Mouse (Mus musculus) limb, embryonic 13.5 days (tissue): ENCODE measurements at regions not wholly inside any gene's neighbourhood (a gene's known extent, or its start where the extent isn't known, plus 50 kb on each side); places are given as distances from the start of the nearest gene placed in this dataset.
A peak's percentile ranks its signal among the peaks of the same experiment; 100 is the strongest.

Source experiments
- ATAC-seq: fragments of 200-750 bp; cut with Nextera tagmentation; 2 replicates; pipeline ENCODE4 v1.8.0; 2017; ENCODE audit warnings: low read depth, moderate number of reproducible peaks, moderate TSS enrichment; ENCODE audit not compliant: low FRiP score
- H3K27ac ChIP-seq: fragments of 300-500 bp; sonication (generic); 2 replicates; pipeline ENCODE4 v1.5.1; 2015; ENCODE audit warnings: inconsistent platforms, mild to moderate bottlenecking, moderate library complexity
- H3K27me3 ChIP-seq: fragments of 300-500 bp; sonication (generic); 2 replicates; pipeline ENCODE4 v1.6.1; 2015; ENCODE audit warnings: mild to moderate bottlenecking, inconsistent platforms
- H3K36me3 ChIP-seq: fragments of 300-500 bp; sonication (generic); 2 replicates; pipeline ENCODE4 v1.6.1; 2015; ENCODE audit warnings: inconsistent platforms, mild to moderate bottlenecking, moderate library complexity
- H3K4me1 ChIP-seq: fragments of 300-500 bp; sonication (generic); 2 replicates; pipeline ENCODE4 v1.6.1; 2015; ENCODE audit warnings: inconsistent platforms
- H3K4me2 ChIP-seq: fragments of 300-500 bp; sonication (generic); replicated peaks from 2 replicates; pipeline ENCODE4 v1.6.1; 2015; ENCODE audit warnings: inconsistent platforms, mild to moderate bottlenecking, moderate library complexity
- H3K4me3 ChIP-seq: fragments of 300-500 bp; sonication (generic); 2 replicates; pipeline ENCODE4 v1.5.1; 2015; ENCODE audit warnings: moderate library complexity, mild to moderate bottlenecking, inconsistent platforms
- H3K9ac ChIP-seq: fragments of 300-500 bp; sonication (generic); 2 replicates; pipeline ENCODE4 v1.6.1; 2015; ENCODE audit warnings: mild to moderate bottlenecking, inconsistent platforms
- H3K9me3 ChIP-seq: fragments of 300-500 bp; sonication (generic); 2 replicates; pipeline ENCODE4 v1.6.1; 2016; ENCODE audit warnings: inconsistent platforms
- WGBS: fragments of 180-500 bp; shearing (Covaris S2); methylation state at CpG from one replicate; pipeline ENCODE4 v1.1.7; 2015; 5-methylcytosine and 5-hydroxymethylcytosine counted together

DNA sequence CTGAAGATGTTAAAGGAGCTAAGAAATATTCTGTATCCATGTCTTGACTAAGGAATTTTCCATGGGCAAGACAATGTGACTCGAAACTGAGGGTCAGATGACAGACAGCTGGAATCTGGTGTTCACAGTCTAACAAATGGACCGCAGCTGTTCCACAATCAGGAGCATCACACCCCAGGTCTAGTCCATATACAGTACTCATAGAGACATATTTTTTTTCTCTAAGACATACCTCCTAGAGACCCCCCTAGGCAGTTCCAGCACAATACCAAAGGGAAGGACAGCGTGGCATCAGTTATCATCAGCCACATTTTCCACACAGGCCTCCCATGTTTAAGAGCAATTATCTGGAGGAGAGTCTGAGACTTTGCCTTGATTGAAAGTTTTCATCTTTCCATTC, 878.8 kb downstream of the Stpg2 start:
- H3K9me3 ChIP-seq = no peaks in the 10 kb centered on the region
- 70% methylated on average over 3 of the region's 3 CpGs for WGBS
- ATAC-seq = peak; percentile 61; the same call in 1 of the 2 replicates

DNA sequence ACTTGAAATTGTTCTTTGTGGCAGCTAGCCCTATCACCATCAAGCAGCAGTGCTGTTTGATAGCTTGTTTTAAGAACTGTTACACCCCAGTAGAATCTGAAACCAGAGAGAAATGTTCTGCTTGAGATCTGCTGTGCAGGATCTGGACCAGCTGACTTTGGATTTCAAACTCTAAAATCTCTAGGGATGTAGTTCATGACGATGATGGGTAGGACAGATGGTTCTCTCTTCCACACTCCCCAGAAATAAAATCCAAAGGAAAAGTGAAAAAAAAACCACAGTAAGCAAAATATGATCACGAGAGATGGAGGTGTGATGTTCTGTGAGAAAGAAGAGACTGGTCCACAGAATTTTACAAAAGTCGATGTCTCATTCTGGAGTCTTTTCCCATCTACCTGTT, 879.9 kb downstream of the Stpg2 start:
- Histone ChIP-seq H3K36me3 (no peaks in the 10 kb centered on the region), H3K4me3 (no peak overlapping the region), H3K4me1 (no peaks in the 10 kb centered on the region), H3K27ac (no peak overlapping the region), H3K9ac (no peak overlapping the region), H3K9me3 (no peaks in the 10 kb centered on the region), H3K27me3 (no peaks in the 10 kb centered on the region), H3K4me2 (no peak overlapping the region)
- 84% methylated on average over 3 of the region's 3 CpGs for WGBS
- no peak for ATAC-seq

More for the DNA sequence above, 878.8 kb downstream of the Stpg2 start:
- Histone ChIP-seq H3K27me3 (no peaks in the 10 kb centered on the region), H3K4me2 (no peak overlapping the region), H3K9ac (no peak overlapping the region), H3K4me1 (no peaks in the 10 kb centered on the region), H3K27ac (no peak overlapping the region), H3K4me3 (no peak overlapping the region), H3K36me3 (no peaks in the 10 kb centered on the region)

DNA sequence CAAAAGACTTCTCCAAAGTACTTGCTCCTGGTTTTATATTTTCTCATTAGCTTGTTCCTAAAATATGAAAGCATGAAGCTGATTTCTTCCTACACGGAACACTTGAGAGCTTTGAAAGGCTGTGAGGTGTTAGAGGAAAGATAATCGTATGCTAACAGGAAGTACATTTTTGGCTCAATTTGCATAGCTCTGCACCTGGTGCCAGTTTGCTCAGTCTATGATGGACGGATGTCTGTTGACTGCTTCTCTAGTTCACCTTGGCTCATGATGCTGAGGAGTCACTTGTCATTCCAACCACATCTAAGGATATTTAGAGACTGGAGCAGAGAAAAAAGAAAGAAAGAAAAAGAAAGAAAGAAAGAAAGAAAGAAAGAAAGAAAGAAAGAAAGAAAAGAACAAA, 882.5 kb downstream of the Stpg2 start:
- 77% methylated on average over 3 of the region's 3 CpGs for WGBS
- Histone ChIP-seq H3K27ac (no peak overlapping the region), H3K4me1 (no peaks in the 10 kb centered on the region), H3K9ac (no peak overlapping the region), H3K4me3 (no peak overlapping the region), H3K9me3 (no peaks in the 10 kb centered on the region), H3K4me2 (no peak overlapping the region), H3K27me3 (no peaks in the 10 kb centered on the region), H3K36me3 (no peaks in the 10 kb centered on the region)
- ATAC-seq = no peak

DNA sequence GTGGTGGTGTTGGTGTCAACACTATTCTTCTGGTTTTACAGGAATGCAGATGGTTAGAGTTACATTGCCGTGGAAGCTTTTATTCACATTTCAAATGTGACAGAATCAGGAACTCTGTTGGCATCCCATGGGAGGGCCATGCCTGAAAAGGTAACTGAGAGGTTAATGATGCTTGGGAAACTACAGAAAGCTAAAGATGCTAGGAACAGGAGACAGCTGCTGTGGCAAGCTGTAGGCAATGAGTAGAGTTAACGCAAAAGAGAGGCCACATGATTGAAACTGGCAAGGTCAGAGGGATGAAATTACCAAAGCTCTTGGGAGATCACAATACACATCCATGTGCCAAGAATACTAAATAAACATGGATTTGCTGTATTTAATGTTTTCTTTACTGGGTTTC, 886.4 kb downstream of the Stpg2 start:
- Histone ChIP-seq H3K36me3 (no peaks in the 10 kb centered on the region), H3K4me2 (no peak overlapping the region), H3K9me3 (no peaks in the 10 kb centered on the region), H3K9ac (no peak overlapping the region), H3K4me1 (no peaks in the 10 kb centered on the region), H3K27ac (no peak overlapping the region), H3K4me3 (no peak overlapping the region), H3K27me3 (no peaks in the 10 kb centered on the region)
- ATAC-seq = no peak
- 72% methylated on average over 2 of the region's 2 CpGs for WGBS

DNA sequence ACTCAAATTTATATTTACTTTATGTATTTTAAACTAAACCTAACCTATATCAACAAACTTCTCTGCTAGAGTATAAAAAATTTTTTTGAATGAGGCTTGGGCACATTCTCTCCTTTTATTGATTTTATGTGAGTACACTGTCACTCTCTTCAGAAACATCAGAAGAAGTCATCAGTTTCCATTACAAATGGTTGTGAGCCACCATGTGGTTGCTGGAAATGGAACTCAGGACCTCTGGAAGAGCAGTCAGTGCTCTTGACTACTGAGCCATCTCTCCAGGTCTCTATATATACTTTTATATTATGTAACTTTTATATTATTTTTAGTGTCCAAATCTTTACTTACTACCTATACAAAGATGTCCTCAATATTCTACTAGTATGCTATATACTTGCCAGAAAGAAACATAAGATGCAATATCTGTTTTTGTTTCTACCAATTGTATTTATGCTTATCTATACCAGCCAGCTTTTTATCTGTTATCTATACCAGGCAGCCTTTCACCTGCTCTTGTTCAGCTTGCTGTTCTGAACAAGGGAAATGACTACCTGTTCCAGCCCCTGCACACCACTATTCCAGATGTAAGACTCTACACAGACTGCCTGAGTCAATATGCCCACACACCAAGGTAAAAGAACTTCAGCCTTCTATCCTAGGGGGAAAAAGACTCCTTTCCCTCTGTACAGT, 891.5 kb downstream of the Stpg2 start:
- no peaks in the 10 kb centered on the region for H3K4me1 ChIP-seq
- no peak overlapping the region for H3K4me3 ChIP-seq
- no peak overlapping the region for H3K27ac ChIP-seq
- no peak for ATAC-seq
- no peaks in the 10 kb centered on the region for H3K36me3 ChIP-seq
- no peaks in the 10 kb centered on the region for H3K27me3 ChIP-seq
- no peak overlapping the region for H3K4me2 ChIP-seq
- no peaks in the 10 kb centered on the region for H3K9me3 ChIP-seq
- H3K9ac ChIP-seq = no peak overlapping the region

DNA sequence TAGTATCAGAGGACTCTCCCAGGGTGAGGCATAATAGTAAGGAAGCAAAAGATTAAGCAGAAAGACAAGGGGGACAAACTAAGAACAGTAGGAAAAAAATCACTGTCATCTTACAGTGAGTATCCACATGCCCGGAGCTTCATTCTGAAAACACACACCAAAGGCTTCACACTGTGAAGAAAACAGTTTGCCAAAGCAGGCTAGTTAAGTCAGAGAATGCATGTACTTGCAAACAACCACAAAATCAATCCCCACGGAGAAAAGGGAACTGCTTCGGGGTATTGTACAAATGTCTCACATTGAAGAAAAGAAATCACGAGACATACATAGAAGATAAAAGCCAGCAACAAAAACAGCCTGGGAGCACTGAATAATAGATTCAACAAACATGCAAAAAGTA, 903.9 kb downstream of the Stpg2 start:
- Histone ChIP-seq H3K4me3 (no peak overlapping the region), H3K36me3 (no peaks in the 10 kb centered on the region), H3K4me2 (no peak overlapping the region), H3K27me3 (no peaks in the 10 kb centered on the region), H3K4me1 (peaks cover 5% of the 10 kb centered on the region), H3K9ac (no peak overlapping the region), H3K9me3 (no peaks in the 10 kb centered on the region), H3K27ac (no peak overlapping the region)
- WGBS = 69% methylated on average over 4 of the region's 4 CpGs
- no peak for ATAC-seq

DNA sequence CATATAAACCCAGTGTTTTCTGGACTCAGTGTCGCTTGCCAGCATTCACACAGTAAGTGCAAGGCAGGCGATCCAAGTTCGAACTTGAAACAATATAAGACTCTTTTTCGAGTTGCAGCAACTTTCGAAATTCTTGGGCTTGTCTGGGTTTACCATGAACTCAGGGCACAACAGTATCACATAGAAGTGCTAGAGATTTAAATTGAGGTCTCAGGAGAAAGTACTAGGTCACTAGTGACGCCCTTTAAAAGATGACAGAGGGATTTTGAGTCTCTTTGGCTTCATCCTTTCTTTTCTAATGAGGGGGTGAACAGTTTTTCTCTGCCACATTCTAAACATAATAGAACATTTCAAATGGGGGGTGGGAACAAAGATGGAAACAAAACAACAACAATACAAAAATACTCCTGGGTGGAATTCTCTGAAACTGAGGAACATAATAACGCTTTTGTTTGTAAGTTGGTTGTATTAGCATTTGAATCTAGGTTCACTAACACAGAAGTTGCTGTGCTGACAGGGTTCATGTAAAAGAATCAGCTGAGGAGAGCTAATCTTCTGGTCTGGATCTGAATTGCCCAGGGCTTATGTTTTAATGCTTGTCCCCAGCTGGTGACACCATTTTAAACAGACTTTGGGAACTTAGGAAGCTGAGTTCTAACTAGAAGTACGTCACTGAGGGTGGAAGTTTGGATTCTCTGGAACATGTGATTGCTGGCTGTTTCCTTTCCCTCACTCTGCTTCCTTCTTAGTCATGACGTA, 906.1 kb downstream of the Stpg2 start:
- H3K27me3 ChIP-seq = no peaks in the 10 kb centered on the region
- ATAC-seq = no peak
- no peak overlapping the region for H3K27ac ChIP-seq
- H3K9ac ChIP-seq = no peak overlapping the region
- no peaks in the 10 kb centered on the region for H3K36me3 ChIP-seq
- no peak overlapping the region for H3K4me3 ChIP-seq
- no peak overlapping the region for H3K4me2 ChIP-seq
- H3K4me1 ChIP-seq = peaks cover 5% of the 10 kb centered on the region
- WGBS = 68% methylated on average over 9 of the region's 9 CpGs
- H3K9me3 ChIP-seq = no peaks in the 10 kb centered on the region

DNA sequence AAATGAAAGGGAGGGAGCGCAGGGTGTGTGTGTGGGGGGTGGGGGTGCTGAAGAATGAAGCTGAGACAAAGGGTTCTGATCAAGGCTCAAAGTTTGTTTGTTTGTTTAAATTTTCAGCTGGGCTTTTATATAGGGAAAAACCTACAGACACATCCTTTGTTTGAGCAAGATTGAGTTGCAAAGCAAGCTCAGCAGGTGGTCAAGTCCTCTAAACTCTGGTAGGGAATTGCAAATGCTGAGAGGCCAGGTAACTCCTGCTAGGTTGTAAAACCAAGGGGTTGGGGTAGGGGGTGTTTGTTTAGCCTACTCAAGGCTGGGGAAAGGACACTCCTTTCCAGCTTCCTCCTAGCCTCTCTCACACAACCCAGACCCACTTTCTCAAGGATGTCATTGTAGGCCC, 909.6 kb downstream of the Stpg2 start:
- Histone ChIP-seq H3K27me3 (no peaks in the 10 kb centered on the region), H3K4me1 (peaks cover 5% of the 10 kb centered on the region), H3K27ac (no peak overlapping the region), H3K9me3 (no peaks in the 10 kb centered on the region), H3K4me3 (no peak overlapping the region), H3K4me2 (no peak overlapping the region), H3K36me3 (no peaks in the 10 kb centered on the region), H3K9ac (no peak overlapping the region)
- 86% methylated on average over 1 of the region's 1 CpGs for WGBS
- no peak for ATAC-seq

DNA sequence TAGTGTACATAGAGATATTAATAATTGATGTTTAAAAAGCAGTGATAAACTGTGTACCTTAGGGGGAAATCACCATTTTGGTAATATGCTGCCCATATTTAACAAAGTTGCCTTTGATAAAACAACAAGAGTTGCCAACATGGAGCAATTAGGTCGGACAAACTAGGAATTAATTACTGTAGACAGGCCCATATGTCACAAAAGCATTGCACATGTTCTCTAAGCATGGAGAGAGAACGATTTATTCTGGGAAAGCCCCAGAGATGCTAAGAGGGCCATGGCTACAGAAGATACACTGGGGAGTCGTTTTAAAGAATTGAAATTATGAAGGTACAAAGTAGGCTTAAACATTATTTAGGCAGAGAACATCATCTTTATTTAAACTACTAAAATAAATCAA, 921.8 kb downstream of the Stpg2 start:
- no peaks in the 10 kb centered on the region for H3K4me1 ChIP-seq
- WGBS = 56% methylated on average over 3 of the region's 3 CpGs
- no peak overlapping the region for H3K9ac ChIP-seq
- ATAC-seq = no peak
- no peak overlapping the region for H3K27ac ChIP-seq
- H3K27me3 ChIP-seq = no peaks in the 10 kb centered on the region
- H3K4me3 ChIP-seq = no peak overlapping the region
- H3K36me3 ChIP-seq = no peaks in the 10 kb centered on the region
- no peak overlapping the region for H3K4me2 ChIP-seq
- H3K9me3 ChIP-seq = no peaks in the 10 kb centered on the region

DNA sequence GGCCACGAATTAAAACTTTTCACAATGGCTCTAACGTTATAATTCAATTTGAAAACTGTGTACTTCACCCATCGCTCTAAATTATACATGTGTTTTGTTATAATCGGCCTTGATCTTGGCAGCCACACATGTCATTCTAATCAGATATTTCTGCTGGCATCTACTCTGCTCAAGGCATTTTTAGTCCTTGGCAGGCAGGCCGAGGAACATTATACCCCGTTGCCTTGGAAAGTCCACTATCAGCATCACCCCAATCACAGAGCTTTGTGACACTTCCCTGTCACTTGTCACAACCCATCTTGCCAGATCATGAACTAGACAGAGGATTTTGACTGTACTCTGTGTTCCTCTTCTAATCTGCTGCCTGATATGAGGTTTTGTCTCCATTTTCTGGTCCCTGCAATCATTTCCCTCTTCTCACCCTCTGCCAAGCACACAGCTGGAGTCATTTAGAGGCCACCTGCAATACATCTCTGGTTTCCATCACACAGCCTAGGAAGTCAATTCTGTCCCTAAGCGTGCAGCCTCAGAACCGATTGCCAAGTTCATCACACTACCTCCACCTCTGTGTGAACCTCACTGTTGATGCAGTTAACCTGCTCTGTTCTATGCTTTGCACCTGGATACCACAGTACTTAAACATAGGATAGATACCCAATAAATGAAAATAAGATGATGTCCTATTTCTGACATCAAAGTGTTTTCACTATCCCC, 923.7 kb downstream of the Stpg2 start:
- ATAC-seq = peak; percentile 69
- no peak overlapping the region for H3K4me2 ChIP-seq
- H3K4me1 ChIP-seq = no peaks in the 10 kb centered on the region
- H3K9me3 ChIP-seq = no peaks in the 10 kb centered on the region
- H3K27ac ChIP-seq = no peak overlapping the region
- no peak overlapping the region for H3K9ac ChIP-seq
- 55% methylated on average over 8 of the region's 8 CpGs for WGBS
- no peaks in the 10 kb centered on the region for H3K27me3 ChIP-seq
- no peaks in the 10 kb centered on the region for H3K36me3 ChIP-seq
- H3K4me3 ChIP-seq = no peak overlapping the region

DNA sequence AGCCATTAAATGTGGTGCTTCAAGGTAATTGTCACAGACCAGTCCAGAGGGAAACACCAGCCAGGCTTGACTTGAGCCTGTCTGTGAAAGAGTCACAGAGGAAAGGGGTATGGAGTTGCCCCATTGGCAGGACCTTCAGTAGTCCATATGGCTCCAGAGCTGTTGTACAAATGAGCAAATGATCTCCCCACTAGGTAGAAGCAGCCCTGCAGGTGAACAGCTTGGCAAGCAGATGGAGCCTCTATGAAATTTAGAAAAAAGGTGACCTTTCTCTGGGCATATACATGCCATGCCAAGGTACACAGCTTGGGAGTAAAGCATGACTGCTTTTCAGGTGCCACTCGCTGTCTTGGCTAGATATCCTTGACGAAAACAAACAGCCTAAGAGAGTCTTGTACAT, 938.4 kb downstream of the Stpg2 start:
- H3K4me3 ChIP-seq = no peak overlapping the region
- no peak overlapping the region for H3K9ac ChIP-seq
- H3K9me3 ChIP-seq = no peaks in the 10 kb centered on the region; the same call in 1 of the 2 replicates
- H3K27me3 ChIP-seq = no peaks in the 10 kb centered on the region
- no peaks in the 10 kb centered on the region for H3K36me3 ChIP-seq
- H3K27ac ChIP-seq = no peak overlapping the region
- no peak overlapping the region for H3K4me2 ChIP-seq
- no peaks in the 10 kb centered on the region for H3K4me1 ChIP-seq
- 95% methylated on average over 2 of the region's 2 CpGs for WGBS
- ATAC-seq = no peak

DNA sequence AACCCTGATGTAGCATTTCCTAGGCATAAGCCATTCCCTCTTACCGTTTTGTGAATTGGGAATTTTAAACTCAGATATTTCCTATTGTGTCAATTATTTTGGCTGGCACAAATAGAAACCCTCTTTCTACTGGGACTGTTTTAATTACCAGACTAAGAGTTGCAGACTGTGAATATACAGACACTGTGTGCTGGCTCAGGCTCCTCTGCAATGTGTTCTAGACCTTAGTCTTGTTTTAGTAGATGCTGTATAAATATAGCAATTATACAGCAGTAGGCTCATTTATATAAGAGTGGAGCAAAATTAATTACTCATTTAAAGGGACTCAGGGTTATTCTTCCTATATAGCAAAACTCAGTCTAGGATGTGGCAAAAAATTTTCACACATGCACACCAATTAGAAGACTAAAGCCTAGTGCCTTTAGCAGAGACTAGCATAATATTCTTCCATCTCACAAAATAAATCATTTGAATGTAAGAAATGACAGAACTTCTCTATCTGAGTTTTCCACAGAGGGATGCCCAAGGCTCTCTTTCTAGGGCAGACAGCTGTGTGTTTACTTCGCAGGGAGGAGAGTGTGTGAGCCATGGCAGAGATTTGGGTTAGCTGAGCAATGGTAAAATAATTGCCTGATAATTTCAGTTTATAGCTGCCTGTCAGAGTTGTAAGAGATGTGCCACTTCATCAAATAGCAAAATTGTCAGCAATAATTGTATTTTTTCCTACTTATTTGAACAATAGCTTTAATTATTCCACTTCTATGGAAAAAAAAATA, 941.9 kb downstream of the Stpg2 start:
- WGBS = 82% methylated on average over 2 of the region's 2 CpGs
- no peaks in the 10 kb centered on the region for H3K4me1 ChIP-seq
- no peaks in the 10 kb centered on the region for H3K9me3 ChIP-seq
- H3K27ac ChIP-seq = no peak overlapping the region
- H3K4me3 ChIP-seq = no peak overlapping the region
- no peak for ATAC-seq
- no peaks in the 10 kb centered on the region for H3K36me3 ChIP-seq
- H3K4me2 ChIP-seq = no peak overlapping the region
- no peaks in the 10 kb centered on the region for H3K27me3 ChIP-seq
- H3K9ac ChIP-seq = no peak overlapping the region
